Mouse (Mus musculus) heart, embryonic 11.5 days (tissue): ENCODE measurements at regions not wholly inside any gene's neighbourhood (a gene's known extent, or its start where the extent isn't known, plus 50 kb on each side); places are given as distances from the start of the nearest gene placed in this dataset.

Experiments
- ATAC-seq: fragments of 200-750 bp; cut with Nextera tagmentation; replicated peaks from 2 replicates; pipeline ENCODE4 v1.8.0; 2017; ENCODE audit warnings: moderate library complexity; ENCODE audit not compliant: insufficient number of reproducible peaks, low FRiP score, low TSS enrichment
- H3K27ac ChIP-seq: fragments of 300-500 bp; sonication (generic); 2 replicates; pipeline ENCODE4 v1.5.1; 2014; ENCODE audit warnings: mild to moderate bottlenecking, low read depth, low read length
- H3K27me3 ChIP-seq: fragments of 300-500 bp; sonication (generic); 2 replicates; pipeline ENCODE4 v1.6.1; 2014; ENCODE audit warnings: mild to moderate bottlenecking, low read length, mixed read lengths; ENCODE audit not compliant: control insufficient read depth, insufficient read depth
- H3K36me3 ChIP-seq: fragments of 300-500 bp; sonication (generic); 2 replicates; pipeline ENCODE4 v1.6.1; 2014; ENCODE audit warnings: mild to moderate bottlenecking, low read length, moderate library complexity, mixed read lengths; ENCODE audit not compliant: control insufficient read depth, insufficient read depth
- H3K4me1 ChIP-seq: fragments of 300-500 bp; sonication (generic); 2 replicates; pipeline ENCODE4 v1.6.1; 2014; ENCODE audit warnings: low read length; ENCODE audit not compliant: control insufficient read depth, insufficient read depth
- H3K4me2 ChIP-seq: fragments of 300-500 bp; sonication (generic); 2 replicates; pipeline ENCODE4 v1.6.1; 2014; ENCODE audit warnings: mild to moderate bottlenecking, moderate library complexity
- H3K4me3 ChIP-seq: fragments of 300-500 bp; sonication (generic); 2 replicates; pipeline ENCODE4 v1.5.1; 2014; ENCODE audit warnings: low read depth, low read length
- H3K9ac ChIP-seq: fragments of 300-500 bp; sonication (generic); 2 replicates; pipeline ENCODE4 v1.6.1; 2014; ENCODE audit warnings: mild to moderate bottlenecking, low read depth, low read length, moderate library complexity
- H3K9me3 ChIP-seq: fragments of 300-500 bp; sonication (generic); replicated peaks from 2 replicates; pipeline ENCODE4 v1.6.1; 2016; ENCODE audit warnings: low read length; ENCODE audit not compliant: control insufficient read depth
- WGBS: fragments of 180-500 bp; shearing (Covaris S2); extraction: QIAGEN DNeasy Blood & Tissue Kit; methylation state at CpG from one replicate; pipeline ENCODE4 v1.1.7; 2014; ENCODE audit not compliant: insufficient replicate concordance; 5-methylcytosine and 5-hydroxymethylcytosine counted together

DNA sequence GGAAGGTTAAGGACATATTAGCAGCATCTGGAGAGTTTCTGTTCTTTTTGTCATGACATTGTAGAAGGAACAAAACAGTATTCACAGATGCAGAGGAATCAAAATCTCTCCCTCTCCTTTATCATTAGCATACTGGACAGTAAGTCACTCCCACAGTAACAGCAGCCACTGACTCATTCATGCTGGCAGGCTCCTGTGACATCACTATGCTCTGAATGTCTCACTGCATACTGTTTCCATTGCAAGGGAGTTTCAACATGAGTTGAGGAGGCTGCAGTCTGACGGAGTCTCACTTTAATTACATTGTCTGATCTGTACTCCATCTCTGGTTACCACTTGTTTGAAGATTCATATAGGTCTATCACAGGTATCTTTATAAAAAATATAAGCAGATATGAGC lies 450.1 kb upstream of the Pou3f2 start:
- Histone ChIP-seq H3K4me2 (no peak overlapping the region), H3K4me3 (no peak overlapping the region), H3K27me3 (no peaks in the 10 kb centered on the region), H3K4me1 (no peaks in the 10 kb centered on the region), H3K36me3 (no peaks in the 10 kb centered on the region), H3K27ac (no peak overlapping the region), H3K9me3 (no peaks in the 10 kb centered on the region), H3K9ac (no peak overlapping the region)
- 50% methylated on average over 1 of the region's 1 CpGs for WGBS
- no peak for ATAC-seq

DNA sequence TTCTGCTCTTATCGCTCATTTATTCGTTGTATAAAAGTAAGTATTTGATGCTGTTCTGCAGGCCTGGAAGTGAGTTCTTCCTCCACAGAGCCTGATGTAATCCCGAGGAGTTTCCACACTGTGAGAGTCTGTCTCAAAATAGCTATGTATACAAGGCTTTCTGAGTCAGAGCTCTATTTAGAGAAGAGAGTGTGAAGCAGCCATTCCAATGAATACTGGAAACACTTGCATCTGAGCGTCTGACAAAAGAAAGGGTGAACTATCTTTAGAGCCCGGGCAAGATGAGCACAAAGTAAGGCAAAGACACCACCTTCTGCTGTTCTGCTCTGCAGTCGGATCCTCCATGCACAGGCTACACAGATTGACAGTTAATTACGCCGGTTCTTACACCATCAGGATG lies 436.0 kb upstream of the Pou3f2 start:
- WGBS, result 63% methylated on average over 8 of the region's 8 CpGs
- no peaks in the 10 kb centered on the region for H3K9me3 ChIP-seq
- H3K4me2 ChIP-seq, result no peak overlapping the region
- H3K27ac ChIP-seq, result peak overlapping the region; percentile 67
- no peaks in the 10 kb centered on the region for H3K36me3 ChIP-seq
- H3K9ac ChIP-seq, result no peak overlapping the region
- no peaks in the 10 kb centered on the region for H3K27me3 ChIP-seq
- H3K4me3 ChIP-seq, result no peak overlapping the region
- ATAC-seq, result no peak
- H3K4me1 ChIP-seq, result no peaks in the 10 kb centered on the region

DNA sequence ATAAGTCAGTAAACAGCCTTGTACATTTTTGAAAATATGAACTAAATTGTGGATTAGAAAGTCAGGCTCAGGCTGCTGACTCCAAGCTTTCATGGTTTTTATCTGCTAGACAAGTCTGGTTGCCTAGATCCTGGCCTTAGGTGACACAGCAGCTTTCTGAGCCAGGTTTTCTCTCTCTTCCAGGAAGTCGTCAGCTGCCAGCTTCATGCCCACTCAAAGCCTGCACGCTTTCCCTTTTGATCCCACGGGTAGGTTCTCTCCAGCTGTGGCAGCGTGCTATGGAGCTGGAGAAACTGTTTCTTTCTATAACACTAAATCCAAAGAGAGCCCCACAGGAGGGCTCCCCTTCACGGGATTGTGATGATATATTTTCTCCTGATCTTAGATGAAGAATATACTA lies 426.7 kb upstream of the Pou3f2 start:
- Histone ChIP-seq H3K4me2 (no peak overlapping the region), H3K4me3 (no peak overlapping the region), H3K9ac (no peak overlapping the region), H3K27ac (no peak overlapping the region), H3K4me1 (no peaks in the 10 kb centered on the region), H3K9me3 (no peaks in the 10 kb centered on the region), H3K27me3 (no peaks in the 10 kb centered on the region), H3K36me3 (no peaks in the 10 kb centered on the region)
- ATAC-seq, result no peak
- WGBS, result 54% methylated on average over 5 of the region's 5 CpGs

DNA sequence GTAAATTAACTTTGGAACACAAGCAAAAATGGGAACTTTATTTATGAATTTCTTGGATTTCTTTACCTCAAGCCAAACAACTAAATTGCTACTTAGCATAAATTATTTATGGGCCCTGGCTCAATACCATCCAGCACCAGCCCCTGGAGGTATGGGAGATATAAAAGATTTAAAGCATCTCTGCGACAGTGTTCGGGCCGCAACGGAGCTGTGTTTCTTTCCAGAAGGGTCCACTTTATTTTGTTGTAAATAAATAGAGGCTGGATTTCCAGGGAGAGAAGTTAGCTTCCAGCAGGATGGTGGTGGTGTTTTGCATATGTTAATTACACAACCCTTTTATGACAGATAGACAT lies 404.5 kb upstream of the Pou3f2 start:
- no peaks in the 10 kb centered on the region for H3K9me3 ChIP-seq
- no peak overlapping the region for H3K4me2 ChIP-seq
- no peak overlapping the region for H3K9ac ChIP-seq
- ATAC-seq, result no peak
- H3K4me3 ChIP-seq, result no peak overlapping the region
- 89% methylated on average over 4 of the region's 4 CpGs for WGBS
- no peaks in the 10 kb centered on the region for H3K4me1 ChIP-seq
- no peak overlapping the region for H3K27ac ChIP-seq
- H3K27me3 ChIP-seq, result no peaks in the 10 kb centered on the region
- no peaks in the 10 kb centered on the region for H3K36me3 ChIP-seq

DNA sequence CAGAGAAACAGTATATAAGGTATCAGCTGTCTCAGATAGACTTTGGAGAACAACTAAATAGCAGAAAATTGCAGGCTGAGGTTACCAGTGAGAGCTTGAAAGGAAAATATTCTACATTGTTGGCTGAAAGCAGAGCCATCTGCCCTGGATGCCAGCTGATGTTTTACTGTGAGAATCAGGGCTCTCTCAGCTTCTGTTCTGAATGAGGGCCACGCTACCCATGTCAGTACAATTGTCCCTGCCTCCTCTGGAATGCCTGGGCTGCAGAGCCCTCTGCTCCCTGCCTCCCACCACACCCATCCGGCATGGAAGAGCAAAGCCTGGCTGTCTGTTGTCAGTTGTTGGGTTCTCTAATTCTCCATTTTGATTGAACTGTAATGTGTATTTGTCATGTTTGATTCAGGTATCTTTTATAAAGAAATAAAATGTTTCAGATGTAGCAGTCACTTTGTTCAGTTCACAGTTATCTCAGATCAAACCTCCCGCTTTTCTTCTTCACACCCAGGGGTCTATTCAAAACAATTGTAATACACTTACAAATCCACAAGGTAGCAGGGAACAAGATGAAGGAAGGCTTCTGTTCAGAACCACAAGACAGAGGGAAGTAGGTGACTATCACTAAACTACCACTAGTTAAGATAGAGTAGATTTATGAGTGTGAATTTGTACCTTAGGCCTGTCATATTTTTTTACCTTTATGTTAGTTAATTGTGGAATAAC lies 404.0 kb upstream of the Pou3f2 start:
- WGBS, result 52% methylated on average over 3 of the region's 3 CpGs
- H3K27me3 ChIP-seq, result no peaks in the 10 kb centered on the region
- no peaks in the 10 kb centered on the region for H3K4me1 ChIP-seq
- H3K9me3 ChIP-seq, result no peaks in the 10 kb centered on the region
- no peak overlapping the region for H3K9ac ChIP-seq
- H3K27ac ChIP-seq, result no peak overlapping the region
- H3K4me3 ChIP-seq, result no peak overlapping the region
- no peaks in the 10 kb centered on the region for H3K36me3 ChIP-seq
- H3K4me2 ChIP-seq, result no peak overlapping the region
- ATAC-seq, result no peak

DNA sequence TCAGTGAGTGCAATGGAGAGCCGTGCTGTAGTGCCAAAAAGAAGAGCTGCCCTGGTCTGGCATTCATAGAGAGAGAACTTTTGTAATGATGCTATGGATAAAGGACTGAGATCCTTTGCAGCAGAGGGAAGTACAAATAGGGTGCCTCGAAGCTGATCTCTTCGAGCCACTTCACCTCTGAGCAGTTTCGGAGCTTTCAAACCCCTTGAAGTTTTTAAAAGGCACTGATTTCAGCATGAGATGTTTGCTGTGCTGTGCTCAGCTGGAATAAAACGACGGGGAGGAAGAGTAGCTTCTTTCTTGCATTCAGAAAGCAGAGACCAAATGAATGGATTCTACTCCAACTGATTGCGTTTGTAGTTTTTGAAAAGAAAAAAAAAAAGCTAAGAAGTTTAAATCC lies 392.5 kb upstream of the Pou3f2 start:
- no peak for ATAC-seq

DNA sequence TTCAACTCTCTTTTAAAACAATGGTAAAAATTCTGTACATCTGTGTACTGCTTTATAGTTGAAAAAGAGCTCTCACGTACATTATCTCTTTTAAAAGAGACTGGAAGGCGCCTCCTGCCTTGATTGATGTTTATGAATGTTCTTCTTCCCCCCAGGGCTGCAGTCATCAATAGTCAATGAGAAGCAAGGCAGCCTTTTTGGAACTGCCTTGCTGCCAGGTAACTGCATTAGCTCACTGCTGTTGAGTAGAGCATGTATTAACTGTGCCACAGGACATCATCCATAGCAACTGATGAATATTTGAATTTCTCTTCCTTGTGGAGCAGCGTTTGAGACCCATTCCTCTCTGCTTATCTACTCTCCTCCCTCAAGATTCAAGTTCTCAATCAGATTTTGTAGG lies 387.2 kb upstream of the Pou3f2 start:
- H3K9ac ChIP-seq, result no peak overlapping the region
- H3K36me3 ChIP-seq, result no peaks in the 10 kb centered on the region
- ATAC-seq, result no peak
- no peaks in the 10 kb centered on the region for H3K27me3 ChIP-seq
- 74% methylated on average over 3 of the region's 3 CpGs for WGBS
- H3K4me3 ChIP-seq, result no peak overlapping the region
- H3K4me1 ChIP-seq, result no peaks in the 10 kb centered on the region
- no peaks in the 10 kb centered on the region for H3K9me3 ChIP-seq
- H3K4me2 ChIP-seq, result no peak overlapping the region
- H3K27ac ChIP-seq, result no peak overlapping the region

More for the DNA sequence above, 392.5 kb upstream of the Pou3f2 start:
- Histone ChIP-seq H3K27me3 (no peaks in the 10 kb centered on the region), H3K27ac (no peak overlapping the region), H3K4me2 (no peak overlapping the region), H3K4me3 (no peak overlapping the region), H3K9me3 (no peaks in the 10 kb centered on the region), H3K4me1 (no peaks in the 10 kb centered on the region), H3K36me3 (no peaks in the 10 kb centered on the region), H3K9ac (no peak overlapping the region)
- WGBS, result 54% methylated on average over 7 of the region's 7 CpGs

DNA sequence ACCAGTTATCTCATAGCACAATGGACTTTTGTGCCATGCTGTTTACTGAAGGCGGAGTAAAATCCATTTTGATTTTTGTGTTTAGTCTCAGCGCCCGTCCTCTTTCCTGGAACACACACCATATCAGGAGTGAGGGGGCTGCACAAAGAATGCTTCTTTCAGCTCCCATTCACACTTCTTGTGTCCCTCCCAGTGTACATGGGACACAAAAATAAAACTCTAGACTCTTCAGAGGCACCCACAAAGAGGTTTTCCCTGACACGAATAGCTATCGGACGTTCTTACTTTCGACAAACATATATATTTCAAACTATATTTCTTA lies 347.9 kb upstream of the Pou3f2 start:
- H3K4me1 ChIP-seq, result no peaks in the 10 kb centered on the region
- H3K4me3 ChIP-seq, result no peak overlapping the region
- no peak overlapping the region for H3K27ac ChIP-seq
- no peak overlapping the region for H3K4me2 ChIP-seq
- WGBS, result 64% methylated on average over 7 of the region's 7 CpGs
- no peaks in the 10 kb centered on the region for H3K36me3 ChIP-seq
- no peaks in the 10 kb centered on the region for H3K9me3 ChIP-seq
- H3K27me3 ChIP-seq, result no peaks in the 10 kb centered on the region
- ATAC-seq, result no peak
- H3K9ac ChIP-seq, result no peak overlapping the region

DNA sequence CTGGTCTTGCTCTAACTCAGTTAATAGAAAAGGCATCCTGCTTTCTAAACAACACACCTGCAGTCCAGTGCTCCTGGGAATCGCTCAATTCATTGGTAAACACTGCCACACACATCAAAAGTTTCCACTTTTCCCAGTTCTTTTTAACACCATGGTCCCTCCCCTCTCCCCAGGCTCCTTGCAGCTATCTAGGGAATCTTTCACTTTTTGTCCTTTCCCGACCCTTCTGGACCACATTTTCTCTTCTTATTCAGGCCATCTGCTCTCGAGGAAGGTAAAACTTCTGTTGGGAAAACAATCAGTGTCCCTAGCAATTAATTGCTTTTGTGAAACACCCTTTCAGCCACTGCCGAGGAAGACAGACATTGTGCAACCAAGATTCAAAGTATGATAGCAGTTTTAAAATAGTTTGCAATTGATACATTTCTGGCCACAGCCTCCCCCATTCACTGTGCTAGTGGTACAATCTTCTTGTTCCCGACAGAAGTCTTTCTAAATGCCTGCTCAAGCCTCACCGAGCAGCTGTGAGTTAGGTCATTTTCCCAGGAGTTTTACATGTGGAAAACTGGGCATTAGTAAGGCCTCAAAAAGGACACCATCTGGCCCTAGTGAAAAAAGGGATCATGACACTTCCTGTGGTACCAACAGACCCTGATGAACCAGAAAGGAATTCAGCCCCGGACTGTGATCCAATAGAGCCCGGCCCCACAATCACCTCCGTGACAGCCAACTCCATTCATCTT lies 347.4 kb upstream of the Pou3f2 start:
- H3K9ac ChIP-seq, result no peak overlapping the region
- 0 out of 2 replicates have a peak, but pooled peaks have one; percentile 22 for ATAC-seq
- no peaks in the 10 kb centered on the region for H3K9me3 ChIP-seq
- H3K27me3 ChIP-seq, result no peaks in the 10 kb centered on the region
- no peaks in the 10 kb centered on the region for H3K36me3 ChIP-seq
- peak overlapping the region; percentile 43 for H3K4me2 ChIP-seq
- H3K27ac ChIP-seq, result no peak overlapping the region
- no peak overlapping the region for H3K4me3 ChIP-seq
- WGBS, result 17% methylated on average over 9 of the region's 9 CpGs
- H3K4me1 ChIP-seq, result no peaks in the 10 kb centered on the region
